In the genomic region with DNA sequence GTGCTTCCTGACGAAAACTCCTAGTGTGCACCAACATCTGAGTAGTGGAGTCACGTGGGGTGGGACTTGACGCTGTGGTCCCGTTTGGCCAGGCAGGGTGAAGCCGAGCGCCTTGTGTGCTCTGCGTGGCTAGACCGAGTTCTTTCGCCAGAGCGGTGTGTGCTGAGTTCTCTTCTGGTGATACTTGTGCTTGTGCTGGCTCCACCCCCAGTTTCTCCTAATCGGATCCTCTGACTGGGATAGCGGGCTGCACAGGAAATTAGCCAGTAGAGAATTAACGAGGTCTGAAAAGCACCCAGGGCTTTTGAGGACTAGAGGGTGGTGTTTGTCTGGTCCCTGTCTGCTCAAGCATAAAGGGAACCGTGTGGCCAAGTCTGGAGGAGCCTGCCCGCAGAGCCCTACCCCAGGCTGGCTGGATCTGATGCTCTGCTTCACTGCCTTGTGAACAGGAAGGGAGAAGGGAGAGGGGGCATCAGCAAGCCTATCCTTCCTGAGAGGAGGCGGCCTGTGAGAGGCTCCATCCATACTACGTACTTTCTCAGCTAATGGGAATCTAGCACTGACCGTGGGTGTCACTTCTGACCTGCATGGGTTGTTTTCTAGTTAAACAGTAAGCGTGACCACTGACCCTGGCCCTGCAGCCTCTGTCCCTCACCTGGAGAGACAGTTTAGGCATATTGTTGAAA, we compare ENCODE assay signal across 8 mouse cellular contexts. TPM values are rescaled to one million over a fixed set of nuclear protein-coding genes. Genes with fewer than 3 reads are reported as not detected.
A peak's percentile ranks its signal among the peaks of the same experiment; 100 is the strongest.
DNase-seq lines count a peak whose midpoint lies in the region; ATAC-seq lines count a peak whose summit lies in the region.

No protein-coding gene starts in this region.

- H3K4me2 ChIP-seq in lung, embryonic 16.5 days (ENCODE audit: low read depth, low read length), result peak overlapping the region; percentile 17; the same call in 1 of the 2 replicates
- H3K4me2 ChIP-seq in heart, embryonic 12.5 days, result peak overlapping the region; percentile 55
- H3K4me2 ChIP-seq in limb, embryonic 13.5 days (replicated peaks), result peak overlapping the region; percentile 32; the same call in 1 of the 2 replicates
- H3K4me2 ChIP-seq in stomach, embryonic 15.5 days, result 0 out of 2 replicates have a peak overlapping the region, but pooled peaks have one; percentile 25

- 39% methylated on average over 19 of the region's 19 CpGs for WGBS in lung, embryonic 16.5 days
- whole genome bisulfite sequencing in heart, embryonic 12.5 days, result 46% methylated on average over 19 of the region's 19 CpGs
- WGBS in limb, embryonic 13.5 days, result 42% methylated on average over 19 of the region's 19 CpGs
- 45% methylated on average over 19 of the region's 19 CpGs for WGBS in stomach, embryonic 15.5 days

- no peak for DNase-seq in lung, postnatal 14 days
- no peak for DNase-seq in cerebellum, postnatal 25 days
- DNase-seq in T-cell, adult 2 months (ENCODE audit: low spot score), result no peak

- H3K27ac ChIP-seq in lung, embryonic 16.5 days (ENCODE audit: low read length), result no peak overlapping the region
- H3K27ac ChIP-seq in heart, embryonic 12.5 days (ENCODE audit: poor library complexity, severe bottlenecking), result no peak overlapping the region
- H3K27ac ChIP-seq in limb, embryonic 13.5 days, result no peak overlapping the region
- no peak overlapping the region for H3K27ac ChIP-seq in stomach, embryonic 15.5 days

- no peak overlapping the region for H3K4me3 ChIP-seq in lung, embryonic 16.5 days (ENCODE audit: low read length)
- H3K4me3 ChIP-seq in heart, embryonic 12.5 days, result 0 out of 2 replicates have a peak overlapping the region, but pooled peaks have one; percentile 10
- no peak overlapping the region for H3K4me3 ChIP-seq in limb, embryonic 13.5 days
- no peak overlapping the region for H3K4me3 ChIP-seq in stomach, embryonic 15.5 days (replicated peaks)

- H3K27me3 ChIP-seq in lung, embryonic 16.5 days (ENCODE audit: control insufficient read depth, insufficient read depth, low read depth, low read length), result no peaks in the 10 kb centered on the region
- no peaks in the 10 kb centered on the region for H3K27me3 ChIP-seq in heart, embryonic 12.5 days (replicated peaks)
- no peaks in the 10 kb centered on the region for H3K27me3 ChIP-seq in limb, embryonic 13.5 days
- H3K27me3 ChIP-seq in stomach, embryonic 15.5 days (replicated peaks), result no peaks in the 10 kb centered on the region

- no peak overlapping the region for H3K9ac ChIP-seq in lung, embryonic 16.5 days (ENCODE audit: low read length)
- H3K9ac ChIP-seq in heart, embryonic 12.5 days, result 0 out of 2 replicates have a peak overlapping the region, but pooled peaks have one; percentile 5
- H3K9ac ChIP-seq in limb, embryonic 13.5 days, result no peak overlapping the region
- H3K9ac ChIP-seq in stomach, embryonic 15.5 days, result no peak overlapping the region

- no peaks in the 10 kb centered on the region for H3K9me3 ChIP-seq in lung, embryonic 16.5 days (ENCODE audit: control insufficient read depth, low read length)
- H3K9me3 ChIP-seq in heart, embryonic 12.5 days (replicated peaks), result no peaks in the 10 kb centered on the region
- no peaks in the 10 kb centered on the region for H3K9me3 ChIP-seq in limb, embryonic 13.5 days
- no peaks in the 10 kb centered on the region for H3K9me3 ChIP-seq in stomach, embryonic 15.5 days

- peaks cover 19% of the 10 kb centered on the region for H3K4me1 ChIP-seq in lung, embryonic 16.5 days (replicated peaks; ENCODE audit: control insufficient read depth, insufficient read depth, low read length)
- H3K4me1 ChIP-seq in heart, embryonic 12.5 days (replicated peaks), result peaks cover 45% of the 10 kb centered on the region
- peaks cover 8% of the 10 kb centered on the region for H3K4me1 ChIP-seq in limb, embryonic 13.5 days
- peaks cover 4% of the 10 kb centered on the region; the same call in 1 of the 2 replicates for H3K4me1 ChIP-seq in stomach, embryonic 15.5 days

- H3K36me3 ChIP-seq in lung, embryonic 16.5 days (ENCODE audit: control insufficient read depth, insufficient read depth, low read length), result no peaks in the 10 kb centered on the region
- no peaks in the 10 kb centered on the region; the same call in 1 of the 2 replicates for H3K36me3 ChIP-seq in heart, embryonic 12.5 days
- H3K36me3 ChIP-seq in limb, embryonic 13.5 days, result no peaks in the 10 kb centered on the region
- peaks cover 5% of the 10 kb centered on the region; the same call in 1 of the 2 replicates for H3K36me3 ChIP-seq in stomach, embryonic 15.5 days

- ATAC-seq in lung, embryonic 16.5 days (ENCODE audit: low read depth), result peak; percentile 49
- ATAC-seq in heart, embryonic 12.5 days (ENCODE audit: insufficient number of reproducible peaks, low FRiP score), result no peak
- no peak for ATAC-seq in limb, embryonic 13.5 days (ENCODE audit: low FRiP score, low read depth)
- peak; percentile 38; the same call in 1 of the 2 replicates for ATAC-seq in stomach, embryonic 15.5 days (ENCODE audit: insufficient read depth, low FRiP score, low read depth)
- ATAC-seq in activated CD4-positive, CD25-positive, alpha-beta regulatory T cell, adult 4 months, result no peak

RNA-seq across cellular contexts. Expression of a gene that starts 28.7 kb away (rescaled TPM):
- polyA plus RNA-seq in lung, embryonic 16.5 days (2015; fragmentation: Nextera tagmentation; extraction: Ambion mirVana), result 20.3 and 23.5 TPM in 2 replicates
- polyA plus RNA-seq in heart, embryonic 12.5 days (2016; fragmentation: Nextera tagmentation; extraction: Ambion mirVana), result 23.3 and 24.5 TPM in 2 replicates
- polyA plus RNA-seq in limb, embryonic 13.5 days (2015; fragmentation: Nextera tagmentation; extraction: Ambion mirVana), result 10.3 and 11.2 TPM in 2 replicates
- polyA plus RNA-seq in stomach, embryonic 15.5 days (2015; fragmentation: Nextera tagmentation; extraction: Ambion mirVana), result 24.1 and 25.7 TPM in 2 replicates
- 1 to 10 TPM; 8.1 to 9.7 TPM for polyA plus RNA-seq in activated CD4-positive, CD25-positive, alpha-beta regulatory T cell, adult 4 months (2017; shearing (Covaris generic))

RNA-seq across cellular contexts. Expression of a gene that starts 52.3 kb away (rescaled TPM):
- polyA plus RNA-seq in lung, embryonic 16.5 days (2015; fragmentation: Nextera tagmentation; extraction: Ambion mirVana), result 18.1 and 22.3 TPM in 2 replicates
- polyA plus RNA-seq in heart, embryonic 12.5 days (2016; fragmentation: Nextera tagmentation; extraction: Ambion mirVana), result 10.7 and 12.6 TPM in 2 replicates
- polyA plus RNA-seq in limb, embryonic 13.5 days (2015; fragmentation: Nextera tagmentation; extraction: Ambion mirVana), result 16.8 and 17.3 TPM in 2 replicates
- 14.4 and 16.3 TPM in 2 replicates for polyA plus RNA-seq in stomach, embryonic 15.5 days (2015; fragmentation: Nextera tagmentation; extraction: Ambion mirVana)
- polyA plus RNA-seq in activated CD4-positive, CD25-positive, alpha-beta regulatory T cell, adult 4 months (2017; shearing (Covaris generic)), result 10 to 100 TPM; 11.2 to 12.4 TPM

Comparison
In these comparisons a context has a peak if more than half of its experiments do, and no peak if none do; other contexts are left out.
1. ATAC-seq: peak in lung, embryonic 16.5 days (single experiment) and stomach, embryonic 15.5 days (single experiment); none in heart, embryonic 12.5 days (single experiment), limb, embryonic 13.5 days (single experiment) and activated CD4-positive, CD25-positive, alpha-beta regulatory T cell, adult 4 months (single experiment).
2. Peak in every context shown above with its lines, with median percentiles within 50 percentile points of each other: H3K4me2 ChIP-seq.